ENCODE assay signal across 24 mouse cellular contexts in the genomic region with DNA sequence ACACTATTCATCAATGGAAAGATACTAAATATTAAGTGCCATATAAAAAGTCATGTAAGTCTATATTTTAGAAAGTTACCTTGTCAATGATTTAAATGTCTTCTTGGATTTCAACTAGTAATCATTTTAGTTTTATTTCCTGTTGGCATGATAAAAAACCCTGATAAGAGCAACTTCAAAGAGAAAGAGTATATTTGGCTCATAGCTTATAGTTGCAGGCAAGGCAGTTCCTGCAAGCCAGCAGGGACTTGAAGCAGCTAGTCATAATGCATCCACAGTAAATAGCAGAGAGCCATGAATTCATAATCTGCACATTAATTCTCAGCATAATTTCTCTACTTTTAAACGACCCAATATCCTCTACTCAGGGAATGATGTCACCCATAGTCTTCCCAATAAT.
"Had no signal": no experiment of that assay in that cellular context is flagged by ENCODE, and none has a peak within 500 bp of the region (broad histone marks: within the 10 kb centered on the region; RNA-seq: fewer than 3 reads in every experiment).

No protein-coding gene starts in this region.

- H3K4me2 ChIP-seq: heart, embryonic 11.5 days; hindbrain, embryonic 12.5 days; hindbrain, embryonic 14.5 days; intestine, embryonic 15.5 days; limb, embryonic 12.5 days; liver, embryonic 11.5 days; liver, embryonic 13.5 days had no signal

- H3K9ac ChIP-seq: hindbrain, embryonic 12.5 days; hindbrain, embryonic 14.5 days; intestine, embryonic 15.5 days; limb, embryonic 12.5 days; liver, embryonic 13.5 days had no signal

- H3K4me3 ChIP-seq: hindbrain, embryonic 10.5 days; hindbrain, embryonic 12.5 days; intestine, embryonic 15.5 days; layer of hippocampus, adult 2 months; left cerebral cortex, adult 2 months; limb, embryonic 10.5 days; limb, embryonic 12.5 days; liver, embryonic 13.5 days had no signal

- H3K36me3 ChIP-seq: hindbrain, embryonic 10.5 days; hindbrain, embryonic 12.5 days; intestine, embryonic 15.5 days; limb, embryonic 10.5 days; liver, embryonic 13.5 days had no signal

- DNase-seq: gastrocnemius, postnatal 14 days; gastrocnemius, postnatal 36 days; heart, adult 11 months; heart, postnatal 10 days; heart, postnatal 4 days; kidney, adult 18-20 months; kidney, adult 8-10 months; kidney, postnatal 10 days; kidney, postnatal 25 days; kidney, postnatal 4 days; liver; liver, embryonic 13.5 days had no signal

- H3K27me3 ChIP-seq: hindbrain, embryonic 12.5 days; intestine, embryonic 15.5 days; limb, embryonic 12.5 days; liver, embryonic 13.5 days had no signal

- H3K4me1 ChIP-seq: hindbrain, embryonic 10.5 days; hindbrain, embryonic 12.5 days; intestine, embryonic 15.5 days; limb, embryonic 10.5 days; limb, embryonic 12.5 days; liver, embryonic 13.5 days had no signal

- ATAC-seq: hindbrain, embryonic 16.5 days; intestine, embryonic 15.5 days; intestine, postnatal 0 days had no signal

- H3K9me3 ChIP-seq: hindbrain, embryonic 10.5 days; hindbrain, embryonic 12.5 days; intestine, embryonic 15.5 days; limb, embryonic 10.5 days; limb, embryonic 12.5 days; liver, embryonic 13.5 days had no signal

- H3K27ac ChIP-seq: hindbrain, embryonic 10.5 days; hindbrain, embryonic 12.5 days; hindbrain, embryonic 14.5 days; intestine, embryonic 15.5 days; layer of hippocampus, adult 2 months; left cerebral cortex, adult 2 months; limb, embryonic 10.5 days; limb, embryonic 12.5 days; liver, embryonic 13.5 days had no signal
